Mouse (Mus musculus) urinary bladder, postnatal 25 days (tissue): ENCODE measurements around the gene Akr1c12.
"Not testable (repeated sequence)": the region's sequence is repeated elsewhere in the genome, so short reads cannot be mapped to it uniquely, and the experiment has no call there.

Experiments
- DNase-seq: peaks from one replicate; pipeline ENCODE4 v3.0.0; 2022; ENCODE audit warnings: low spot score

The Akr1c12 gene

DNA sequence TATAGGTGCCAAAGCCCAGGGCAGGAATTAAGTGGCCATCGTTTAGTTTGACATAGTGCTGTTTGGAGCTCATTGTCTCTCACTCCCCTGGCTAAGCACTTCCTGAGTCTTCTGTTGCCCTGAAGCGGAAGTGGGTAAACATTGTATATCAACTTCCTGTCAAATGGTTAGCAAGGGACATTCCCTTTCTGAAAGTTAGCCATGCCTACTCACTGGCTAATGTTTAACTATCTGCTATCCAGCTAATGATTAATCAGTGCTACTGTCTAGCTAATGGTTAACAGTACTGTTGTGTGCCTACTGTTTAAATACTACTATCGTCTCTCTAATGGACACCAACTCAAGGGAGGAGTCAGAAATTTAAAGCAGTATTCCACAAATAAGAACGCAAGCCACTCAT, at the start of gene Akr1c12:
Gene Akr1c12 (minus strand): TSS at position 150 of the 400 bp plus-strand sequence.
- no peak for DNase-seq

DNA sequence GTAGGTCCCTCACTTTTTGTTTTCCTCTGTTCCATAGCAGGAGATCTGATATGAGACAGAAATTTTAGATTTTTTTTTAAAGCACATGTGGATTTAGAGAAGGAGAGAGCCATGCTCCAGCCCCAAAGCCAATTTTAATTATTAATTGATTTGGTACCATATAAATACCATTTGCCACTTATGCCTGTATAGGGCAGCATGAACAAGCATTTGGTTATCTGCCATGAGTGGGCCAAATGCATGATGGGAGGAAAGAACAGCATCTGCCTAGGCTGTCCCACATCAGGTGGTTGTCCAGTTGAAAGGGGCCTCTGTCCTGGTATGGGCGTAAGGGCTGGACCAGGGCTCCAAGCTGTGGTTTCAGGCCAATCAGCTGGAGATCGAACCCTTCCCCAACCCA, 39.5 kb upstream of the Akr1c12 start:
- DNase-seq, result no peak

DNA sequence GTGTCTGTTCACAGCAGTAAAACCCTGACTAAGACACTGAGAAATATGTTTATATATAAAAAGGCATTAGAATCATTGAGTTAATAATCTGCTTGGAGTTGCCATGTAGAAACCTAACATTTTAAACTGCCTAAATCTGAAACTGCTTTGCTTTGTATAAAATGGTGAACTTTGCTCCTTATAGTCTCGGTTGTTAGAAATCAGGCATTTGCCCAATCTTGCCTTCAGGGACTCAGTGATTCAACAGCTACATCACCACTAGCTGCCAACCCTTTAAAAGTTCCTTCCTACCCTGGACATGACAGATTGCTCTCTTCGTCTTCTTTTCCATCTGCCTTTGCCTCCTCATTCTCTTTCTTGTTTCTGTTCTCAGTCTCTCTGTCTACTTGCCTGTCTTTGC, 34.7 kb upstream of the Akr1c12 start:
- DNase-seq, result no peak

DNA sequence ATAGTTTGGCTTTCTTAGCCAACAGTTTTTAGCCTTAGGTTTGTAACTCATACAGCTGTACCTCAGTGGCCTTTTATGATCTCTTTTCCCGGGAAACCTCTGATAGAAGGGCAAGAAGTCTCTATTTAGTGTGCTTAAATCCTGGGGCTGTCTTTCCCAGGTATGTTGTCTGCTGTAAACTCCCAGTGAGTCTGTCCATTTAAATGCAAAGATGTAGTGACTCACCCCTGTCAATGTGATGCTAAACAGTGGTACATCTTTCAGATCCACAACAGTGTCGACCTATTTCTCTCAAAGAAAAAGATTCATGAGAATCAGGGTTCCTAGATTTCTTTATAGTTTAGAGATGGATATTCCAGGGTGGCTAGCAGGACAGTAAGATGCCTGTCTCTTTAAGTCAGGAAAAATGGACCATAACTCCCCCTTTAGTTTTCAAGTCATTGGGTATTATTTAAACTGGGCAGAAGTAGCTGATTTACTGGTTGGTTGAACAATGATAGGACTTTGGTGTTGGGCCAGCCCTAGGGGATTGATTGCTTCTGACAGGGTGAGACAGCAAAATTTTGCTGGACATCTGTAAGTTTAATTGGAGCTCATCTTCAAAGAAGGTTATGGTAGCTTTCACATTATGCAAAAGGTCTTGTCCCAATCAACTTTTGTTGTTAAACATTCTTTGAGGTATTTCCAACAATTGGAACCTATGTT, 25.8 kb upstream of the Akr1c12 start:
- no peak for DNase-seq

DNA sequence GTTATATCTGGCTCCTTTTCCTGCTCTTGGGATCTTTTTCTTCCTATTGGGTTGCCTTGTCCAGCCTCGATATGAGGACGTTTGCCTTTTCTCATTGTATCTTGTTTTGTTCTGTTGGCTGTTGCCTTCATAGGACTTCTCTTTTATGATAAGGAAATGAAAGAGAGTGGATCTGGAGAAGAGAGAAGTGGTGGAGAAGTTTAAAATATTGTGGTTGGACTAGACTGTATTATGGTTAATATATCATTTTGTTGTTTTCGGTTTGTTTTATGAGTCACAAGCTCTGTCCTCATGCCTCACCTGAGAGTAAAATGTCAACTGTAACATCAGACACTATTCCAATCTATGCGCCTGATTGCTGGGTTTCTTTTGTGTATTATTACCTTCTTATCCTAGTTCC, 17.8 kb upstream of the Akr1c12 start:
- DNase-seq, result no peak

DNA sequence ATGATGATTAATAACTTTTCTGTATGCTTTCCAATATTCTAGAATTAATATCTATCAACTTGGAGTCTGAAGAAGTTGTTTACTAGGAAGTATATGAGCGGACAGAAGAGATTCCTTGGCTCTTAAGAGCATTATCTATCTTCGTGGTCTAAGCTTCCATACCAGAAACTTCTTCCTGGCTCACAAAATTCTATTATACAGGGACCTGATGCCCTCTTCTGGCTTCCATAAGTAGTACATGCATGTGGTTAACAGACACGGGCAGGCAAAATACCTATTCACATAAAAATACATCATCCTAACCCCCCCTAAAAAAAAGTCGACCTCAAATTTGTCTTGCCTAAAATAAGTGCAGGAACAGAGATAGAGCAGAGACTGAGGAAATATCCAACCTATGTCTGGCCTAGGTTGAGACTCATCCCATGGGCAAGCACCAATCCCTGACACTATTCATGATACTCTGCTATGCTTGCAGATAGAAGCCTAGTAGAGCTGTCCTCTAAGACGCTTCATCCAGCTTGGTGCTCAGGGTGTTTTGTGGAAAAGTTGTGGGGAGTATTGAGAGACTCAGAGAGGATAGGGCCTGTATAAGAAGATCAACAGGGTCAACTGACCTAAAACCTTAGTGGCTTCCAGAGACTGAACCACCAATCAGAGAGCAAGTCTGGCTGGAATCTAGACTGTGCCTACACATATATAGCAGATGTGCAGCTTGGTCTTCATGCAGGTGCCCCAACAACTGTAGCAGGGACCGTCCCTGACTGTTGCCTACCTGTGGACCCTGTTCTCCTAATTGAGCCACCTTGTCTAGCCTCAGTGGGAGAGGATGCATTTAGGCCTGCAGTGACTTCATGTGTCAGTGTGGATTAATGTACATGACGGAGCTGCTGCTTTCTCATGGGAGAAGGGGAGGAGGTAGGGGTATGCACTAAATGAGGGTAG, 2.5 kb upstream of the Akr1c12 start:
- peak; percentile 26 for DNase-seq

DNA sequence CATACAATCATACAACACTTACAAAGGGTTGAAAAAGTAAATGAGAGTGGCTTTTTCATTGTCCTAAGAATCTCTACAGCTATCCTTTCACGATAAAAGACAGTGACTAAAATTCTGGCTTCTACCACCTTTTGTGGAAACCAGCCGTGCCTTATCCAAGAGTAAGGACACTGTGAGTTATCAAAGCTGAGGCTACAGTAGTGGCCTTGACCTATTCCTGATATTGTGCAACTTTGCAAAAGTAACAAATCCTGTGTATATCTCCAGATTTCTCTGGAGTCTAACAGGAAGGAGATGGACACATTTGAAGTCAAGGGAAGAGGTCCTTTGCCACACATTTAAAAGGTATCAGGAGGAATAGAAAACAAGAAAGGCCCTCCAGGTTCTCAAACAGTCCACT, 1.7 kb downstream of the Akr1c12 start:
- no peak for DNase-seq

DNA sequence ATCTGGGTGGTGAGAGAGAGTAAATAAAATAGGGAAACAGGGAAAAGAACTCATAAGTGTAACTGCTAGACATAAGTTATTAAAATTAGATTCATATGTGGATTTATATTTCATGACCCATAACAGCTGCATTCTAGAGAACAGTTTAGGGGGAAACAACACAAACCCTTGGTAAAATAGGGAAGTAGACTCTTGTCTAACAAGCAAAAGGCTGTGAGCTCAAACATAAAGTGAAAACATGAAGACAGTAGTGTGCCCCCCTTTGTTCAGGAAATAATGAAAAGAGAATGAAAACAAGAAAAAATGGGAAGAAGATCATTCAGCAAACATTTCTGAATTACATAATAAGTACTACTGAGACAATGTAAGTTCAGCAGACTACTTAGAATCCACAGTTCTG, 8.4 kb downstream of the Akr1c12 start:
- no peak for DNase-seq

DNA sequence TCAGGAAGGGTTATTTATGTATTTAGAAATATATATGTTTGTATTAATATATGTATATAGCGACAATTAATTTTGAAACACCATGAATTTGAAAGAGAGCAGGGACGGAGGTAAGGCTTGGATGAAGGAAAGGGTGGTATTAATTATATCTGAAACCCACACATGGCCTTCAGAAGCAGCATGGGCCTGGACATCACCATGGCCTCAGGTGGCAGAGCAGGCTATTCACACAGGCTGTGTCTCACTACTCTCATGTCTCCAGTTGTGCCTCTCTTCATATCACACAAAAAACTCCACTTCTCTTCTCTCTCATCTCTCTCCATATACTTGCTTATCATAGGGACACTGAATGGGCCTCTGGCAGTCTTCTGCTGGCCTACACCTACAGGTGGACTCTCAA, 13.8 kb downstream of the Akr1c12 start:
- not testable (repeated sequence) for DNase-seq

DNA sequence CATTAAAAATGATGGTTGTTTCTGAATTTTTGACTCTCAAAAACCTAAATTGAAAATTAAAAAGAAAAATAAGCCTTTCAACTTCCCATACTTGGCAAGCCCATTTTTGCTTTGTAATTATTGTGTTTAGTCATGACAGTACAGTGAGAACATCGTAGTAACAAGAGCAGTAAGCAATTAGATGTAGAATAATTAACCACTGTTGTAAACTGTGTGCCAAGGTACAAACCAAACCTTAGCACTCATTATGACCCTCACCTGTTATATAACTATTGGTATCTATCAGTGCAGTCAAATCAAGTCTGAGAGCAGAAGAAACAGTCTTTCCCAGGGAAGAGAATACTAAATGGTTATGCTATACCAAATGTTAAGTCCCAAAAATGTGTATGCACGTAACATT, 14.2 kb downstream of the Akr1c12 start:
- DNase-seq, result no peak

DNA sequence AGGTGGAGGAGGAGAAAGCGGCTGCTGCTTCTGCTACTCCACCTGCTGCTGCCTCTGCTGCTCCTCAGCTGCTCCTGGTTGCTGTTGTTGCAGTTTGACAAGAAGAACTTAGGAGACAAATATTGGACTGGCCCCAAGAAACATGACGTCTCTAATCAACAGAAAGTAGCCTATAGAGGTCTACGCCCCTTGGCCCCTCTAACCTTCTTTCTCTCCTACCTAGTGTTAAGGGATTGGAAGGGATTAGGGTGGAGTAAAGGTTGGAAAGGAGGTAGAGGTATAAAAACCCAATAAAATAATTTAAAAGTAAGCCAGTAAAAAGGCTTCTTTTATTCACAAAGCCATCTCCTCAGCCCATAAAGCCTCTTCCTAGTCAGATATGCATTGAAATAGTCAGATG, 14.6 kb downstream of the Akr1c12 start:
- no peak for DNase-seq

DNA sequence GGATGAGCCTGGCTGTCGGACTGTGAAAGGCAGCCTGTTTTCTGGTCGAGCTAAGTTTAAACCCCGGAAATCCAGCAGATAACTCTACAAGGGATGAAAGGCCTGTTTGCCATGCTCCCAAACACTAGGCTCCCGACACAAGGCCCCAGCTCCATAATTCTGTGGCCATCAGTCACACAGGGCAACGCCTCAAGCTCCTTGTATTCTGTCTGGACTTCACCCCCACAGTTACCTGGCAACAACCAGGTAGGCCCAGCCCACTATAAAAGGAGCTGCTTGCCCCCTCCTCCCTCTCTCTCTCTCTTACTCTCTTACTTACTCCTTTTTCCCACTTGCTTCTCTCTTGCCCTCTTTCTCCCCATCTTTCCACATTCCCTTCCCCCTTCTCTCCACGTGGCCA, 21.9 kb downstream of the Akr1c12 start:
- no peak for DNase-seq

DNA sequence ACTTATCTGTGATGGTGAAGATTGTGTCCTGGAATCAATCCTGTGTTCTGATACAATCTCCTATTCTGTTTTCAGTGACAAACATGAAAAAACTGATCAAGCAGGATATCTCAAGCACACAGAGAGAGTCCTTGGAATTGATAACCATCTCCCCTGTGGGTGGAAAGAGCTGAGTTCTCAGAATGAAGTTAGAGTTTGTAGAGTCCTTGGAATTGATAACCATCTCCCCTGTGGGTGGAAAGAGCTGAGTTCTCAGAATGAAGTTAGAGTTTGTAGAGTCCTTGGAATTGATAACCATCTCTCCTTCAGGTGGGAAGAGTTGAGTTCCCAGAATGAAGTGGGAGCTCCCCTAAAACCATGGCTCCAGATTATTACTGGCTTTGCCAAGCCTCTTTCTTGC, 22.3 kb downstream of the Akr1c12 start:
- DNase-seq, result not testable (repeated sequence)

DNA sequence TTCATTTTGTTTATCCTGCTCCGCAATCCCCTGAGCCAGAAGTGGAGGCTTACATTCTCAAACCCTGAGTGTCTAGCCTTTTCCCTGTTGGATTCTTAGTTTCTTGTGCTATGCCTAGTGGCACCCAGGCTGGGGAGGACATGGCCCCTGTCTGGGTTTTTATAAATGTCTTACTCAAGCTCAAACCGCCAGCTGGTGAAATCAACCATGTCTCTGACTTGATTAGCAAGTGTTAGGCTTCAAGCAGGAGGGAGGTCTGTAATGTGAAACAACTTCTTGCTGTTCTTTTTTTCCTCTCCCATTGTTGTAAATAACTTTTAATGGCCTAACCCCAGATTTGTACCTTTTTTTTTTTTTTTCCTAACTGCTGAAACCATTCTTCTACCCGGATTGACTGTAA, 29.9 kb downstream of the Akr1c12 start:
- no peak for DNase-seq

DNA sequence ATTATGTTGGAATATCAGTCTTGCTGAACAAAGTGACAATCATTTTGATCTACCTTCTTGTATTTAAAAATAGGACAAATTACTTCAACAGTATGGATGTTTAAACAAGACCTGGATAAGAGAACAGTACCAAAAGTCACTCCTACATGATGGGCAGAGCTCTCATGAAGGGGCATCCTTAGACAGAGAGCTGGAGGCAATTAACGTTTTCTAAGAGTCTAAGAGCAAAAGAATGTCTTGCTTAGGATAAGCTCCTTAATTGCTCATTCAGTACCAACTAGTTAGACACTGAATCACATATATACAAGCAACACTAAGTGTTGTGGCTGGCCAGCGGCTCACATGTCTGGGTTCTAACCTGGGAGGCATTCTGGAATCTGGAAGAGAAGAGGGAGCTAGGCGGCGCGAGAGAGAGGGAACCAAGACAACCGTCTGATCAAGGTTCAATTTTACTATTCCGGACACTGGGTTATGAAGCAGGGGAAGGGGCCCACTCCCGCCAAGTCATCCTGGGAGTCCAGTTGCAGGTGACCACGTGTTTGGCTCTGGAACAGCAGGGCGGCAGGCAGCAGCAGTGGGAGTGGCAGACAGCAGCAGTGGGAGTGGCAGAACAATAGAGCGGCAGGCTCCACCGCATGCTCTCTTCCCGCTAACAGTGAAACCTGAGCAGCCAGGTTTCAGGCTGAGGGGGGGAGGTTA, 34.2 kb downstream of the Akr1c12 start:
- peak; percentile 5 for DNase-seq

DNA sequence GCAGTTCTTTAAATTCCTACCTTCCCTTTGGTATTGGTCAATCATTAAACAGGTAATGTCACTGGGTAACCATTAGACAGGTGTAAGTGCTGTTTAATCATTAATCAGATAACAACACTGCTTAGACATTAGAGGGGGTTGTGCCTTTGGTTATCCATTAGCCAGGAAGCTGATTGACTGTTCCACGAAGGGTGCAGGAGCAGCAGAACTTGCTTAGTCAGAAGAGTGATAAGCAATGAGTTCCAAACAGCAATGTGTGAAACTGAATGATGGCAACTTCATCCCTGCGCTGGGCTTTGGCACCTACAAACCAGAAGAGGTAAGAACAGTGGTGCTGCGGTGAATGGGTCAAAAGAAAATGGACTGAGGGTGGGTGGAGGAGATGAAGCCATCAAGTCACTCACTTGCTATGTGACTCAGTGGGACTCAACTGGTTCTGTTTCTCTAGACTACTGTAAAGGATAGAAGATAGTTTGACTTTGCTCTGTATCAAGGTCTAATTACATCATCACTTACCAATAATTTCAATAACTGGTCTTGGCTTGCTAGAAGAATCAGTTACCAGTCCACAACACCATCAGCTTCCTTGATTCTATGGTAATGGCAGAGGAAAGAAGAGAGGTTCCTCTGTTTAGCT, 45.6 kb downstream of the Akr1c12 start:
- DNase-seq, result no peak

DNA sequence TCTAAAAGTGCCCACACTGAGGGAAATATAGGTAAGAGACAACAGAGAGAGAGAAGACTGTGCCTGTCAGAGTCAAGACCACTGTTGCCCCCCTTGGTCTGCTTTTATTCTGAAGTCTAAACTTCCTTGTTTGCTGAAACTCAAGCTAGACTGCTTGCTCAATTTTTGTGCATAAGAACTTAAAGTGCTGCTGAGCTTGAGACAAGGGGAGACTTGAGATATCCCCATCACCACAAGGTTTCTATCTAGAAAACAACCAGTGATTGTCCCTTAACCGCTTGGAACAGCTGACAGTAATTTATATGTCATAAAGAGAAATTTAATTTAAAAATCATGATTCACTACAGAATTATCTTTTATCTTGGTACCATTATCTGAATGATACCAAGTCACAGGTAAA, 46.1 kb downstream of the Akr1c12 start:
- DNase-seq, result no peak

DNA sequence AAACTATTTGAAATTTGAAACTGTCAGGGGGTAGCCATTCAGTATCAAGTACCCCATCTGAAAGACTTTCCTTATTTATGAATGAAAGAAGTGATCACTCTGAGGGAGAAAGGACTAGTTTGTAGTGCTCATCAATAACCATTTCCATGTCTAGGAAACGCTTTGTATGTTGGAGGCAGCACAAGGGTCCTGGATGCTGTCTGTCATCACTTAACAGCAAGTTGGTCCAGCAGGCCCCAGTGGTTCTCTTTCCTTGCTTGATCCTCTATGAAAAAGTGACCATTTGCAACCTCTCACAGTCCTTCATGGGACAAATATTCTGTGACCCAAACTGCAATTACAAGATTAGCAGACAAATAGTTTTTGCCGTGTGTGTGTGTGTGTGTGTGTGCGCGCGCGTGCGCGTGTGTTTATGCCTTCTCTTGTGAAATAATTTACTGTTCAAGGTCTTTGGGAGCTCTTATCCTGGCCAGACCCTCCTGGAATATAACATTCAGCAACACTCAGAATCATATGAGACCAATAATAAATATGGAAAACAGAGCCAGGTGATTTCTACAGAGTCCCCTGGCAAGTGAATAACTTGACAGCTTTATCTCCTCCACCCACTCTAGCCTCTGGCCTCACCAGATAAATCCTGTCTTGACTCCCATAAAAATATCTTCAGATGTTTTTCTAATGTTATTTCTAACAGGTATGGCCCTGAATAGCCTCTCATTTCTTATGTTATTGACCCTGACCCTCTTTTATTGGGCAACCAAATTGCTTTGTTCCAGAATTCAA, 48.2 kb downstream of the Akr1c12 start:
- no peak for DNase-seq

DNA sequence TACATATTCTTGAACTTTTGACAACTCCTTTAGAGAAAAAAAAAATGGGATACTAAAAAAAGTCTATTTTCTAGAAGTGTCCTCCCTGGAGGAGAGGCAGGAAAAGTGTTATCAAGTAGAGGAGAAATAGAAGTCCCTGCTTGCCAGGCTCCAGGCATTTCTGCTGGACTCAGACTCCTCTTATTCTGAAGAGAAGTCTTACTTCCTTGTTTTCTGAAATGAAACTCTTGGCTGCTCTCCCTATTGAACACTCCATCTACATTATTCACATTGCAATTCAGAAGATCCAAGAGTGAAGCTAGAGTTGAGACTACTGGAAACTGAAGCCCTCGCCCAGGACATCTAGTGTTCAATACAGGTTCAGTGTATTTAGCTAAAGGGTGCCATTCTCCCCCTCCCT, 50.8 kb downstream of the Akr1c12 start, which contains the start of gene Akr1c19:
Gene Akr1c19 (plus strand): TSS at position 260 of the 400 bp plus-strand sequence.
- no peak for DNase-seq
